Mouse (Mus musculus): ENCODE results near the gene Tbk1. TPM values are rescaled to one million over a fixed set of nuclear protein-coding genes. Genes with fewer than 3 reads are reported as not detected.

Tbk1 gene
- polyA plus RNA-seq, 1 experiment from 2014 or later: 31.1 TPM

DNA sequence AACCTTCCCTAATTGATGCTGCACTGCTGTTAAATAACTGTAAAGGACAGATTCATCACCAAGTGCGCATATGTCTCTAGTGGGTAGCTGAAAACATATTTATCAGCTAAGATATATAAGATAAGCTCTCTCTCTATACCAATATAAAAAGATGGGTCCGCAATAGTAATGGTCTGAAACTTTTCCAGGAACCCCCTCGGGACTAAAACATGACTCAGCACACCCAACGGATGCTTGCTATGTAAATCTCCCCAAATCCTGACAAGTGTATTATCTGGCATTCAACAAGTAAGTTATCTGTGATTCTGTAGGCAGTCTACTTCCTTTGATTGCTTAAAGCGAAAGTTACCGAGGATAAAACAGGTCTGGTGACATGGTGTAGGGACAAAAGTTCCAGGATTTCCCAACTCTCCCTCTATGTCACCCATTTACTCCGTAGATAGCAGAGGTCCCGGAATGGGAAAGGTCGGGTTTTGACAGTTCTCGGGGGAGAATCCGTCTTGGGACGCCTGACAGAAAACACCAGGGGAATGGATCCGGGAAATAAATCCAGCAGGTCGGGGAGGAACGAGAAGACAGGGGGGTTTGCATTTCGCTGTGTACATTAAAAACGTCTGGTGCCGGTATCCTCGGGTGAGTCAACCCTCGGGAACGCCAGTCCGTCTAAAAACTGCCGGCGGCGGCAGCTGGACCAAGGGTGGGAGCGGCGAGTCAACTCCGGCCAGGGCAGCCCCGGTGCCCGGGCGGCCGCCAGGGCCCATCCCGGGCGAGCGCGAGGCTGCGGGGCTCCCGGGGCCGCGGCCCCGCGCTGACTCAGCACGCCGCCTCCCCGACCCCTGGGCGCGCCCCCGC lies 570 bp downstream of the Tbk1 start:
- Histone ChIP-seq H3K9me3 (no peaks in the 10 kb centered on the region), H3K36me3 (peaks cover 43% of the 10 kb centered on the region), H3K4me2 (peak overlapping the region; percentile 63), H3K4me3 (peak overlapping the region; percentile 85), H3K9ac (peak overlapping the region; percentile 87), H3K27me3 (no peaks in the 10 kb centered on the region), H3K27ac (peak overlapping the region; percentile 82), H3K4me1 (peaks cover 11% of the 10 kb centered on the region; the same call in 1 of the 2 replicates)
- WGBS: 2% methylated on average over 46 of the region's 48 CpGs
- ATAC-seq (ENCODE audit: insufficient number of reproducible peaks, low FRiP score, low TSS enrichment, low read depth): peak; percentile 58

DNA sequence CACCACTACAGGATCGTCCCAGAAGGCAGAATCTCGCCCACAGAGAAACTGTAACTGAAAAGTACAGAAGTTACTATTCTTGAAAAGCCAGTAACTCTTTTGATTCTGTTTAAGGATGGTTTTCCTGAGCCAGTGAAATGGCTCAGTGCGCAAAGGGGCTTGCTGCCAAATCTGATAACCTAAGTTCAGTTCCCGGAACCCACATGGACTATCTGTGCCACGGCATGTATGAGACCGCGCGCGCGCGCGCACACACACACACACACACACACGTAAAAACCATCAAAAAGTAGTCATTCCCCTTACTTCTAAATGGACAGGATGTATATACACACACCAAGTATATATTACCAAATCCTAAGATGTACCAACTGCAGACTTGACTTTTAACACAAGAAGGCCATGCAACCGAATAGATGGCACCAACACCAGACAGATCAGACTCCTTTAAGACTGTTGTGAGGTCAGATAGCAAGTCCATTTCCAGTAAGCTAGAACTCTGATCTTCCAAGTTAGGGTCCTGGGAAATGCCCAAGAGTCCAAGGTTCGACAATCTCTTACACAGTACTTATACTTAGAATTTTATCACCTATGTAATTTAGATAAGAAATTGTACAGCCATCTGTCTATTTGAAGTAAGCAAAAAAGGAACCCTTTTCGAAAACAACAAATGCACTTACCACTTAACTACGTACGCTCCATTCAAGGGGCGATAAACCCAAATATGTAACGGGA lies 1.4 kb downstream of the Tbk1 start:
- Histone ChIP-seq H3K9me3 (no peaks in the 10 kb centered on the region), H3K4me1 (peaks cover 11% of the 10 kb centered on the region; the same call in 1 of the 2 replicates), H3K4me3 (peak overlapping the region; percentile 85), H3K9ac (0 out of 2 replicates have a peak overlapping the region, but pooled peaks have one; percentile 87), H3K4me2 (peak overlapping the region; percentile 63), H3K36me3 (peaks cover 44% of the 10 kb centered on the region), H3K27ac (no peak overlapping the region), H3K27me3 (no peaks in the 10 kb centered on the region)
- no peak for ATAC-seq (ENCODE audit: insufficient number of reproducible peaks, low FRiP score, low TSS enrichment, low read depth)
- WGBS: 79% methylated on average over 20 of the region's 20 CpGs

DNA sequence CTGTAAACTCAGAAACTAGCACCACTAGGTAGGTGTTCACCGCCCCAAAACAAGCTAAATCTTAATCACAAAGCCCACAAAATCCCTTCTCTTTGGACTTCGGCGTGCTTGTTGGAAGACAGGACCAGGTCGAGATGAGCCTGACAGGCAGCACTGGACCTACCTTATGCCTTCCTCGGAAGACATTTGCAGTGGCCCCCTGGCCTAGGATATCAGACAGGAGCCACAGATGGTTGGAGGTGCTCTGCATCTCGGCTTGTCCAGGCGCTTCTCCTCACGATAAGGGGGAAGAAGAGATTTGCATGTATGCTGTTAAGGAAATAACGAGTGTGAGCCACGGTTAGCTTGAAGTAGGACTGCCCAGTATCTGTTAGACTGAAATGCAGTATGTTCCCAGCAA lies 2.6 kb downstream of the Tbk1 start:
- peaks cover 11% of the 10 kb centered on the region; the same call in 1 of the 2 replicates for H3K4me1 ChIP-seq
- H3K36me3 ChIP-seq: peaks cover 42% of the 10 kb centered on the region
- WGBS: 92% methylated on average over 10 of the region's 10 CpGs
- H3K9me3 ChIP-seq: no peaks in the 10 kb centered on the region
- H3K27me3 ChIP-seq: no peaks in the 10 kb centered on the region
- no peak overlapping the region for H3K4me3 ChIP-seq
- H3K9ac ChIP-seq: no peak overlapping the region
- H3K27ac ChIP-seq: no peak overlapping the region
- H3K4me2 ChIP-seq: no peak overlapping the region
- ATAC-seq (ENCODE audit: insufficient number of reproducible peaks, low FRiP score, low TSS enrichment, low read depth): no peak

DNA sequence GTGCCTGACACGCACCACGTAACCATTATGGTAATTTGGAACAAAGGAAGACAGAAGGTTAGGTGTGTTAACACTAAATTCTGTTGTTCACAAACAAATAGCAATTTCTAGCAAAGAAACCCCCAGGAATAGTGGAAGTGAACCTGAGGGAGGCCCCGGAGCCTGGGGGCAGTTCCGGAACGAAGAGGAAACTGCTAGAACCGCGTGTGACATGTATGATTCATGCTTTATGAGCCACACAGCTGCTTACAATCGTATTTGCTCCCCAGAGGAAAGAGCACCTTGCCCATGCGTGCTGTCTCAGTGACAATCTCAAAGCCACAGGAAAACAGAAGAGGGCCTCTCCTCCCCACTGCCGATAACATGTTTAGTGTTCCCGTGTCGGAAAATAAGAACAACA lies 3.6 kb downstream of the Tbk1 start:
- no peak for ATAC-seq (ENCODE audit: insufficient number of reproducible peaks, low FRiP score, low TSS enrichment, low read depth)
- H3K9me3 ChIP-seq: no peaks in the 10 kb centered on the region
- no peak overlapping the region for H3K4me2 ChIP-seq
- H3K9ac ChIP-seq: no peak overlapping the region
- no peaks in the 10 kb centered on the region for H3K27me3 ChIP-seq
- WGBS: 92% methylated on average over 12 of the region's 12 CpGs
- H3K4me3 ChIP-seq: no peak overlapping the region
- peaks cover 11% of the 10 kb centered on the region; the same call in 1 of the 2 replicates for H3K4me1 ChIP-seq
- no peak overlapping the region for H3K27ac ChIP-seq
- peaks cover 45% of the 10 kb centered on the region for H3K36me3 ChIP-seq

DNA sequence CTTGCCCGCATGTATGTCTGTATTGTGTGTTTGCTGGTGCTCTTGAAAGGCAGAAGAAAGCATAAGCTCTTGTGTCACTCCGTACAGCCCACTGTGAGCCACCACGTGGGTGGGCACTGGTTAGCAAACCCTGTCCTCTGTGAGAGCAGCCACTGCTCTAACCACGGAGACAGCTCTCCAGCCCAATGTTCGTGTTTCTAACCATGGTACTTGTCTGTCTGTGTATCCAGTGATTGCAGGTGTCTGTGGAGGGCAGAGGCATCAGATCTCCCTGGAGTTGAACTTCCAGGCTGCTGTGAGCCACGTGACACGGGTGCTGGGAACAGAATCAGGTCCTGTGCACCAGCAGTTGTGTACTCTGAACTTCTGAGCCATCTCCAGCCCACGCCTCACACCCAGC lies 4.3 kb downstream of the Tbk1 start:
- Histone ChIP-seq H3K4me3 (no peak overlapping the region), H3K27me3 (no peaks in the 10 kb centered on the region), H3K36me3 (peaks cover 50% of the 10 kb centered on the region), H3K9ac (no peak overlapping the region), H3K4me2 (no peak overlapping the region), H3K9me3 (no peaks in the 10 kb centered on the region), H3K4me1 (peaks cover 9% of the 10 kb centered on the region; the same call in 1 of the 2 replicates), H3K27ac (no peak overlapping the region)
- ATAC-seq (ENCODE audit: insufficient number of reproducible peaks, low FRiP score, low TSS enrichment, low read depth): no peak
- WGBS: 96% methylated on average over 8 of the region's 8 CpGs

DNA sequence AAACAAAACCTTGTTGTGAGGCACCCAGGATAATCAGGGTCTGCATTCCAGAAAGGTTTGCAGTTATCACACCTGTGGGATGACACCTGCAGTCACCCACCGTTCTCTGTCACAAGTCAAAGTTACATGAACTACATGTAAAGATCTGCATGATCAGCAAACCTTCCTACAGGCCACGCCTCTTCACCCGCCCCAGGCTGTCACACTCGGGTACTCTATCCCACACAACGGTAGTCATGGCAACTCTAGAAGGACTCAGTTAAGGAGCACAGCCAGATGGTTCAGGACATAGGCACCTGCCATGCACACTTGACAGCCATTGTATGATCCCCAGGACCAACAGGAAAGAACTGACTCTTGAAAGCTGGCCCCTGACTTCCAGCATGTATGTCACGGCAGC lies 5.2 kb downstream of the Tbk1 start:
- H3K4me1 ChIP-seq: peaks cover 9% of the 10 kb centered on the region; the same call in 1 of the 2 replicates
- H3K4me2 ChIP-seq: no peak overlapping the region
- no peak overlapping the region for H3K9ac ChIP-seq
- ATAC-seq (ENCODE audit: insufficient number of reproducible peaks, low FRiP score, low TSS enrichment, low read depth): no peak
- no peak overlapping the region for H3K4me3 ChIP-seq
- no peak overlapping the region for H3K27ac ChIP-seq
- H3K36me3 ChIP-seq: peaks cover 51% of the 10 kb centered on the region
- no peaks in the 10 kb centered on the region for H3K27me3 ChIP-seq
- H3K9me3 ChIP-seq: no peaks in the 10 kb centered on the region
- WGBS: 81% methylated on average over 6 of the region's 6 CpGs

DNA sequence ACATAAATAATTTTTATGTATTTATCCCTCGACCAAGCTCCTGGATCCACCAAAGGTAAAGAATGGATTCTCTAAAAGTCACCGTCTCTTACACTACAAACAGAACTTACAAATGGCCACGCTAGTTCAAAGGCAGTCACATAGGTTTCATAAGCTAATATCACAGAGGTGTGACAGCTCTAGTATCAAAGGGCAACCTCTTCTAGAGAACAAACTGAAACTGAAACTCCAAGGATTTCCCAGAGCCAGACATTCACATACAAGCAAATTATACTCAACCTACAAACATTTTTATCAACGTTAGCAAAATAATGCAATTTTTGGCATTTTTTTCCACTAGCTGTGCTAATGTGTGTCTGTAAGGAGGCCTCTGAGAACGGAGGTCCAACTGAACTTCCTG lies 6.2 kb downstream of the Tbk1 start:
- no peak overlapping the region for H3K9ac ChIP-seq
- H3K27me3 ChIP-seq: no peaks in the 10 kb centered on the region
- no peak overlapping the region for H3K27ac ChIP-seq
- H3K36me3 ChIP-seq: peaks cover 62% of the 10 kb centered on the region
- peaks cover 4% of the 10 kb centered on the region; the same call in 1 of the 2 replicates for H3K4me1 ChIP-seq
- no peak overlapping the region for H3K4me2 ChIP-seq
- H3K4me3 ChIP-seq: no peak overlapping the region
- H3K9me3 ChIP-seq: no peaks in the 10 kb centered on the region
- ATAC-seq (ENCODE audit: insufficient number of reproducible peaks, low FRiP score, low TSS enrichment, low read depth): no peak
- 95% methylated on average over 5 of the region's 5 CpGs for WGBS

DNA sequence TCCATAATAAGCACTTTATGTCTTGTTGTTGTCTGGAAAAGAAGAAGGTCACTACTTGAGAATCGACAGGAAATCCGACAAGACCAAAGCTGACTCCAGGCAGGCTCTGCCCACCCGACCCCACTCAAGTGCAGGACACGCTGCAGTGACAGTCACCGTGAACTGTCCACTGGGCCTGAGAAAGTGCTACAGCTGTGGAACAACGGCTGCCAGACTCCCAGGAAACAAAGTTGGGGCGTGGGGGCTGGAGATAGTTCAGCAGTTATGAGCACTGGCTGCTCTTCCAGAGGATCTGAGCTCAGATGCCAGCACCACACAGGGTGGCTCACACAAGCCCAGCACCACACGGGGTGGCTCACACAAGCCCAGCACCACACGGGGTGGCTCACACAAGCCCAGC lies 10.2 kb downstream of the Tbk1 start:
- 88% methylated on average over 9 of the region's 9 CpGs for WGBS
- Histone ChIP-seq H3K9ac (no peak overlapping the region), H3K27me3 (no peaks in the 10 kb centered on the region), H3K4me1 (no peaks in the 10 kb centered on the region), H3K4me2 (no peak overlapping the region), H3K4me3 (no peak overlapping the region), H3K36me3 (peaks cover 62% of the 10 kb centered on the region), H3K9me3 (no peaks in the 10 kb centered on the region), H3K27ac (no peak overlapping the region)
- ATAC-seq (ENCODE audit: insufficient number of reproducible peaks, low FRiP score, low TSS enrichment, low read depth): no peak

DNA sequence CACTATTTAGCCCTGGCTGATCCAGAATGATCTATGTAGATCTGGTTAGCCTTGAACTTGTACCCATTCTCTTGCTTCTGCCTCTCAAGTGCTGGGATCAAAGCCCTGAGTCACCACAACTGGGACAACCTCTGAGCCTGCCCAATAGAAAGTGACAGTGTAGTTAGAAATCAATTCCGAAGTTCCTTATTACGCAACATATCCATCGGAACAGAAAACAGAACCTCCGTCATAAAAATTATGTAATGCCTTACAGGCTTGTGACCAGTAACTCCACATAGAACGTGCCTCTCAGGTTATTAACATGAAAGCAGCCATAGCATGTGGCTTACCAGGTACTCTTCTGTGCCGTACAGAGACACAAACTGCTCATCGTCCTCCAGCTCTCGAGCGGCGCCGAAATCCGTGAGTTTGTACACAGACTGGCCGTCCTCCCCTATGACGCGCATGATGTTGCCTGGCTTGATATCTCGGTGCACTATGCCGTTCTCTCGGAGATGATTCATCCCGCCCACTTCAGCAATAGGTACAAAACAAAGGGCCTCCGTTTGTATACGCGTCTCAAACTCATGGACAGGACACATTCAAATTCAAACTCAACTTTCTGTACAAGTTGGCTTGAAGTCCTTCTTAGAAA lies 15.0 kb downstream of the Tbk1 start:
- Histone ChIP-seq H3K4me3 (no peak overlapping the region), H3K27me3 (no peaks in the 10 kb centered on the region), H3K9me3 (no peaks in the 10 kb centered on the region), H3K4me1 (no peaks in the 10 kb centered on the region), H3K9ac (no peak overlapping the region), H3K36me3 (peaks cover 71% of the 10 kb centered on the region), H3K4me2 (no peak overlapping the region), H3K27ac (no peak overlapping the region)
- 95% methylated on average over 22 of the region's 22 CpGs for WGBS
- ATAC-seq (ENCODE audit: insufficient number of reproducible peaks, low FRiP score, low TSS enrichment, low read depth): no peak

DNA sequence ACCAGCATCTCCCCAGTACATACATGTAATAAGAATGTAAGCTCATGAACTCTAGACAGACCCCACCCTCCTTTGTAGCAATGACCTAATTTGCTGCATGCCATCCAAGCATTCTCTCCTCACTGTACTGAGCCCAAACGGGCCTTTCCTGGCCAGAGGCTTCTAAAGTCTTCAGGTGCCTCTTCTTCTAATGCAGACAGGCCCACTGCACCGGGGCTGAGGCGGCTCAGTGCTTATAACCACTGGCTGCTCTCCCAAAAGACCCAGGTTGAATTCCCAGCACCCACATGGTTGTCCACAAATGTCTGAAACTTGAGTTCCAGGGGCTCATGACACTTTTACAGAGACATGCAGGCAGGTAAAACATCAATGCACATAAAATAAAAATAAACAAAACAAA lies 15.6 kb downstream of the Tbk1 start:
- H3K27me3 ChIP-seq: no peaks in the 10 kb centered on the region
- H3K27ac ChIP-seq: no peak overlapping the region
- H3K4me2 ChIP-seq: no peak overlapping the region
- H3K9ac ChIP-seq: no peak overlapping the region
- ATAC-seq (ENCODE audit: insufficient number of reproducible peaks, low FRiP score, low TSS enrichment, low read depth): no peak
- no peaks in the 10 kb centered on the region for H3K4me1 ChIP-seq
- 88% methylated on average over 3 of the region's 3 CpGs for WGBS
- no peaks in the 10 kb centered on the region for H3K9me3 ChIP-seq
- no peak overlapping the region for H3K4me3 ChIP-seq
- peaks cover 66% of the 10 kb centered on the region for H3K36me3 ChIP-seq

DNA sequence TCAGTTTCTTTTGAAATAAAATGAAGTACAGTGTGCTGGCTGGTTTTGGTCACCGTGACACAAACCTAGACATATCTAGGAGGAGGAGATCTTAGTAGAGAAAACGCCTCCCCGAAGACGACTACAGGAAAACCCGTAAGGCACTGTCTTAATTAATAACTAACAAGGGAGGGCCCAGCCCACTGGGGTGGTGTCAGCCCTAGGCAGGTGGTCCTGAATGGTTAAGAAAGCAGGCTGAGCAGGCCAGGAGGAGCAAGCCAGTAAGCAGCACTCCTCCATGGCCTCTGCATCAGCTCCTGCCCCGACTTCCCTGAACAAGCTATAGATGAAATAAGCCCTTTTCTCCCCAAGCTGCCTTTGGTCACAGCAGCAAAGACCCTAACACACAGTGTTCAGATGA lies 16.8 kb downstream of the Tbk1 start:
- 70% methylated on average over 6 of the region's 6 CpGs for WGBS
- Histone ChIP-seq H3K4me2 (no peak overlapping the region), H3K4me3 (no peak overlapping the region), H3K4me1 (no peaks in the 10 kb centered on the region), H3K36me3 (peaks cover 64% of the 10 kb centered on the region), H3K27ac (no peak overlapping the region), H3K27me3 (no peaks in the 10 kb centered on the region), H3K9ac (no peak overlapping the region), H3K9me3 (no peaks in the 10 kb centered on the region)
- ATAC-seq (ENCODE audit: insufficient number of reproducible peaks, low FRiP score, low TSS enrichment, low read depth): no peak
